Mouse (Mus musculus) spleen, adult 2 months (tissue): Measurements from ENCODE around the gene Myh9. TPM values are rescaled to one million over a fixed set of nuclear protein-coding genes. Genes with fewer than 3 reads are reported as not detected.
"Not testable (repeated sequence)": the region's sequence is repeated elsewhere in the genome, so short reads cannot be mapped to it uniquely, and the experiment has no call there.

Experiments used
- DNase-seq, 2 experiments: peaks; one replicate each; pipeline versions ENCODE4 v3.0.0 to v3.0.0-alpha.2; 2012 to 2021; ENCODE audit warnings: low spot score in 2 of 2, low read depth in 1 of 2
- H3K27ac ChIP-seq: fragments of 200-500 bp; 2 replicates; pipeline ENCODE4 v1.5.1; 2012; ENCODE audit warnings: low read length, inconsistent platforms; ENCODE audit not compliant: insufficient read depth
- H3K27me3 ChIP-seq: fragments of 200-500 bp; 2 replicates; pipeline ENCODE4 v1.6.1; 2012; ENCODE audit warnings: mild to moderate bottlenecking, moderate library complexity, low read length, inconsistent platforms; ENCODE audit not compliant: control insufficient read depth, insufficient read depth
- H3K36me3 ChIP-seq: fragments of 200-500 bp; 2 replicates; pipeline ENCODE4 v1.6.1; 2012; ENCODE audit warnings: mild to moderate bottlenecking, low read length, inconsistent platforms; ENCODE audit not compliant: control insufficient read depth, insufficient read depth
- H3K4me1 ChIP-seq: fragments of 200-500 bp; 2 replicates; pipeline ENCODE4 v1.6.1; 2011; ENCODE audit warnings: inconsistent platforms; ENCODE audit not compliant: control insufficient read depth, insufficient read depth, insufficient read length
- H3K4me3 ChIP-seq: fragments of 200-500 bp; 2 replicates; pipeline ENCODE4 v1.5.1; 2011; ENCODE audit warnings: mild to moderate bottlenecking, inconsistent platforms; ENCODE audit not compliant: insufficient read depth, insufficient read length; ENCODE audit errors: extremely low read depth
- CTCF ChIP-seq: fragments of 200-500 bp; IDR thresholded peaks from 2 replicates; pipeline ENCODE4 v1.5.1; 2011; ENCODE audit warnings: mild to moderate bottlenecking, inconsistent platforms; ENCODE audit not compliant: insufficient read depth, insufficient read length, insufficient replicate concordance; ENCODE audit errors: extremely low read depth
- POLR2A ChIP-seq: fragments of 200-500 bp; IDR thresholded peaks from 2 replicates; pipeline ENCODE4 v1.6.1; 2011; ENCODE audit warnings: low read depth, low read length, inconsistent platforms
- WGBS: fragments of 180-500 bp; shearing (Covaris S2); methylation state at CpG from one replicate; pipeline ENCODE4 v1.1.7; 2018; 5-methylcytosine and 5-hydroxymethylcytosine counted together
- polyA plus RNA-seq: library from polyadenylated mRNA; depleted of rRNA; stranded (reverse); fragments of >200 nt; gene quantifications from 2 replicates; pipeline ENCODE4 v1.2.3, GENCODE M21; 2012

Gene Myh9
- polyA plus RNA-seq, 1 experiment: 138 TPM

DNA sequence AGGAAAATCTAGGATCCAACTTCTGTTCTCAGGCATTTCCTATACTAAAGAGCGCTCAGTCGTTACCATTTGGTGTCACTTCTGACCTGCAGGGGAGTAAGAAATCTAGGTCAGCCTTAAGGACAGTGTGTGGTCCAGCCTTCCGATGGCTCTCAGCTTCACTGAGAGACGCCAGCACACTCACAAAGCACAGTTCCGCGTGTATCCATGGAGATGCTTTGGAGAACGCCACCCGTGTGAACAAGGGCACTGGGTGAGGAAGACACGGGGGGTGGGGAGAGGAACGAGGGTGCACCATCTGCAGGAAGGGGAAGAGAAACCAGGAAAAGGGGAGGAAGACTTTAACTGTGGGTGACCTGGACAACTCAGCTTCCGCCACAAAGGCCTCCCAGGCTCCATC, 89.5 kb downstream of the Myh9 start:
- Histone ChIP-seq H3K4me3 (no peak overlapping the region), H3K36me3 (no peaks in the 10 kb centered on the region), H3K27me3 (no peaks in the 10 kb centered on the region), H3K4me1 (no peaks in the 10 kb centered on the region), H3K27ac (no peak overlapping the region)
- WGBS: 56% methylated on average over 11 of the region's 11 CpGs
- TF ChIP-seq POLR2A: no peak
- TF ChIP-seq CTCF: no peak
- no peak for DNase-seq

GRCm38 (mm10) chr15:77750461-77750860, 91.5 kb downstream of the Myh9 start:
- WGBS: 60% methylated on average over 1 of the region's 1 CpGs
- no peaks in the 10 kb centered on the region for H3K36me3 ChIP-seq

GRCm38 (mm10) chr15:77749717-77750116, 92.3 kb downstream of the Myh9 start:
- Histone ChIP-seq H3K27ac (no peak overlapping the region), H3K27me3 (no peaks in the 10 kb centered on the region), H3K4me3 (no peak overlapping the region), H3K4me1 (no peaks in the 10 kb centered on the region), H3K36me3 (no peaks in the 10 kb centered on the region)
- no peak for TF ChIP-seq CTCF
- no peak for TF ChIP-seq POLR2A
- no peak for DNase-seq
- WGBS: 96% methylated on average over 10 of the region's 10 CpGs

More at GRCm38 (mm10) chr15:77750461-77750860, 91.5 kb downstream of the Myh9 start:
- Histone ChIP-seq H3K4me3 (no peak overlapping the region), H3K4me1 (no peaks in the 10 kb centered on the region), H3K27me3 (no peaks in the 10 kb centered on the region), H3K27ac (no peak overlapping the region)
- DNase-seq: peak; percentile 21 to 47
- TF ChIP-seq POLR2A (no peak), CTCF (peak; percentile 55; the same call in 1 of the 2 replicates)

GRCm38 (mm10) chr15:77748414-77748813, 93.6 kb downstream of the Myh9 start:
- no peak overlapping the region for H3K27ac ChIP-seq
- H3K36me3 ChIP-seq: no peaks in the 10 kb centered on the region
- DNase-seq: no peak
- H3K4me3 ChIP-seq: no peak overlapping the region
- 91% methylated on average over 3 of the region's 3 CpGs for WGBS
- no peaks in the 10 kb centered on the region for H3K27me3 ChIP-seq
- no peaks in the 10 kb centered on the region for H3K4me1 ChIP-seq
- TF ChIP-seq CTCF (no peak), POLR2A (no peak)

- Histone ChIP-seq H3K4me3 (no peak overlapping the region), H3K27me3 (no peaks in the 10 kb centered on the region), H3K36me3 (no peaks in the 10 kb centered on the region), H3K27ac (no peak overlapping the region), H3K4me1 (no peaks in the 10 kb centered on the region)
- TF ChIP-seq POLR2A: no peak
- no peak for TF ChIP-seq CTCF
- no peak for DNase-seq
- 94% methylated on average over 1 of the region's 1 CpGs for WGBS
Observed at GRCm38 (mm10) chr15:77746326-77746725, 95.6 kb downstream of the Myh9 start.

DNA sequence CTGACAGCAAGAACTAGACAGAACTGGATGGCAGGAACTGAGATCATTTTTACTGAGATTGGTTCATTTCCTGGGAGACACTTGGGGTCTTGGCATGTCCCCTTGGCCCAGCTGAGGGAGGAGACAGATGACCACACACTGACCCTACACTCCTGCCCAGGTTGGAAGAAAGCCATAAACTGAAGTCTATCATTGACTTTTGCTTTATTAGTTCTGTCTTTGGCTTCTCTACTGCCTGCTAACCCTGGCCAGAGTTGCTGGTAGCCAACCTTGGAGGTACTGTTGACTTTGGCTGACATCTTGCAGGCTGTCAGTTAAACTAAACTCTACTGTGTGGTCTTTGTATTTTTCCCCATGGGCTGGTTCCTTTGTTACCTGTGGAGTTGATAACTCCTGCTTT, 96.9 kb downstream of the Myh9 start:
- H3K4me1 ChIP-seq: no peaks in the 10 kb centered on the region
- H3K27me3 ChIP-seq: no peaks in the 10 kb centered on the region
- TF ChIP-seq POLR2A (no peak), CTCF (no peak)
- DNase-seq: no peak
- no peak overlapping the region for H3K4me3 ChIP-seq
- no peaks in the 10 kb centered on the region for H3K36me3 ChIP-seq
- no peak overlapping the region for H3K27ac ChIP-seq

GRCm38 (mm10) chr15:77744632-77745031, 97.3 kb downstream of the Myh9 start:
- TF ChIP-seq CTCF: no peak
- no peaks in the 10 kb centered on the region for H3K36me3 ChIP-seq

DNA sequence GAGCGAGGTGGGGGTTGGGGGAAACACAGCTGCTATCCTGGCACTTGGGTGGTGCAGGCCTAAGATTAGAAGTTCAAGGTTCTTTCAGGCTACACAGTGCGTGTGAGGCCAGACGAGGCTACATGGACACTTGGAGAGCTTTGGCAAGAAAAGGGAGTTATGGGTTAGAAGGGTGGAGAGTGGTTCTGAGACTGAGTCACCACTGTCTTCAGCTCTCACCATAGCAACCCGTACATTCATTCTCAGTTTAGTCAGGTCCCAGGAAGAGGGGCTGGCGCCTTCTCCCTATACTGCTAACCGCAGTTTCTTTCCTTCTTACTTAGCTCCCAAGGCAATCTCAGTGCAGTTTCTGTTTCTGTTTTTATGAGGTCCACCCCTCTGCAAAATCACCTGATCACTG, 100.4 kb downstream of the Myh9 start:
- not testable (repeated sequence) for H3K36me3 ChIP-seq, H3K4me1 ChIP-seq, H3K27ac ChIP-seq, H3K4me3 ChIP-seq, DNase-seq, H3K27me3 ChIP-seq
- 90% methylated on average over 6 of the region's 6 CpGs for WGBS

More at GRCm38 (mm10) chr15:77744632-77745031, 97.3 kb downstream of the Myh9 start:
- Histone ChIP-seq H3K4me3 (no peak overlapping the region), H3K4me1 (no peaks in the 10 kb centered on the region), H3K27ac (no peak overlapping the region), H3K27me3 (no peaks in the 10 kb centered on the region)
- 64% methylated on average over 5 of the region's 5 CpGs for WGBS
- DNase-seq: no peak
